Mouse (Mus musculus): ENCODE measurements around the gene Slc25a30. TPM values are rescaled to one million over a fixed set of nuclear protein-coding genes. Genes with fewer than 3 reads are reported as not detected.
A peak's percentile ranks its signal among the peaks of the same experiment; 100 is the strongest.

Slc25a30 gene
- polyA plus RNA-seq, 1 experiment from 2014 or later, result 3.6 TPM

DNA sequence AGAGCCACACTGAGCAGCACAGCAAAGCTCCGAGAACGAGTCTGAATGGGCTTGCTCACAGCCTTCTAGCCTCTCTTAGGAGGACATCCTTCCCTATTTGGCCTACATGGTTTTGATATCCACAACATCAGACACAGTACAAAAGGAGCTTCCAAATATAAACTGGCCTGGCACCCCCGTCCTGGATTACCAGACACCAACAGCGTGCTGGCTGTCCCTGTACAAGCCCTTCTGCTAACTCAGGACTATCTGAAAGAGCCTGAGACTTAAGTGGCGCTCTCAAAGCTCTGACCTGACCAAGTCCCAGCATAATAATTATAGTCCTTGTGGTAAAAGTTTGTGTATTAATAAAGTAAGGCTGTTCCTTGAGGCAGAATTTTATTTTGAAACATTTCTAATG lies 66.7 kb downstream of the Slc25a30 start:
- Histone ChIP-seq H3K9me3 (ENCODE audit: low read length) (no peaks in the 10 kb centered on the region), H3K36me3 (ENCODE audit: insufficient read depth, low read length) (peaks cover 30% of the 10 kb centered on the region), H3K4me1 (ENCODE audit: insufficient read depth, low read depth, low read length) (no peaks in the 10 kb centered on the region), H3K9ac (replicated peaks; ENCODE audit: low read depth) (no peak overlapping the region), H3K4me2 (replicated peaks; ENCODE audit: low read depth, low read length) (no peak overlapping the region), H3K27me3 (replicated peaks; ENCODE audit: insufficient read depth, low read length) (no peaks in the 10 kb centered on the region), H3K27ac (ENCODE audit: low read length) (no peak overlapping the region), H3K4me3 (ENCODE audit: low read depth, low read length) (no peak overlapping the region)
- no peak for TF ChIP-seq EP300 (IDR thresholded peaks at IDR 0.05)
- no peak for TF ChIP-seq CTCF (IDR thresholded peaks at IDR 0.05)
- 91% methylated on average over 5 of the region's 5 CpGs for WGBS
- ATAC-seq (no peak), DNase-seq (ENCODE audit: low spot score) (no peak)

DNA sequence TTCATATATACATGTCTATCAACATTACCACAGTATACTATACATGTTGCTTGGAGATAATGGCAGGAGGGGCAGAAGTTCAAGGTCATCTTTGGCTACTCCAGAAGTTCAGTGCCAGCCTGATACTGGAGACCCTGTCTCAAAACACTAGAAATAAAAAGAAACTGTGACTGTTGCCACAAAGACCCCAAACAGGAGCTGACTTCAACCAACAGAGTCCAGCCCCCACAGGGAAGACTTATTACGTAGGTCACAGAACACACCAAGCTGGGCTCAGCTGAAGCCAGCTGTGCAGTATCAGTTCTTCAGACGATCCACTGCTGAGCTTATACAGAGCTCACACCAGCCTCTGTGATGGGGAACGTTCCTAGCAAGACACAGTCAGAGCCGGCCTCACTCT lies 70.4 kb downstream of the Slc25a30 start:
- TF ChIP-seq EP300 (IDR thresholded peaks at IDR 0.05), result no peak
- no peak for TF ChIP-seq CTCF (IDR thresholded peaks at IDR 0.05)
- 92% methylated on average over 4 of the region's 4 CpGs for WGBS
- H3K9me3 ChIP-seq (ENCODE audit: low read length), result no peaks in the 10 kb centered on the region
- H3K27ac ChIP-seq (ENCODE audit: low read length), result no peak overlapping the region
- no peak overlapping the region for H3K4me3 ChIP-seq (ENCODE audit: low read depth, low read length)
- H3K4me2 ChIP-seq (replicated peaks; ENCODE audit: low read depth, low read length), result no peak overlapping the region
- H3K4me1 ChIP-seq (ENCODE audit: insufficient read depth, low read depth, low read length), result no peaks in the 10 kb centered on the region
- H3K9ac ChIP-seq (replicated peaks; ENCODE audit: low read depth), result no peak overlapping the region
- peaks cover 33% of the 10 kb centered on the region for H3K36me3 ChIP-seq (ENCODE audit: insufficient read depth, low read length)
- ATAC-seq, result no peak
- no peak for DNase-seq (ENCODE audit: low spot score)
- H3K27me3 ChIP-seq (replicated peaks; ENCODE audit: insufficient read depth, low read length), result no peaks in the 10 kb centered on the region

DNA sequence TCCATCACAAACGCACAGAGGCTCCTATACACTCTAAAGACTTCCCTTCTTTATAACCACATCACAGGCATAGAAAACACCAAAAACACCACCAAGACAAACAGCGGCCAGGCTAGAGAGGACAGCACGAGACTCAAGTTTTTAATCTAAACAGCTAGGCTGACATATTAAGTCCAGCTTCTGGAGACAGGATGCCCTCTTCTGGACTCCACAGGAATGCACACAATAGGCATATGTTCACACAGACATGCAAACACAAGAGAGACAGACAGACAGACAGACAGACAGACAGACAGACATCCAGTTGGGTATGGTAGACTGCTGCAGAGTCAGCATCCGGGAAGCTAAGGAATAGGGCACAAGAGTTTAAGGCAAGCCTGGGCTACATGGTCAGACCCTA lies 73.2 kb downstream of the Slc25a30 start:
- DNase-seq (ENCODE audit: low spot score), result no peak
- no peak overlapping the region for H3K9ac ChIP-seq (replicated peaks; ENCODE audit: low read depth)
- no peaks in the 10 kb centered on the region for H3K9me3 ChIP-seq (ENCODE audit: low read length)
- 78% methylated on average over 4 of the region's 4 CpGs for WGBS
- H3K4me1 ChIP-seq (ENCODE audit: insufficient read depth, low read depth, low read length), result no peaks in the 10 kb centered on the region
- H3K27ac ChIP-seq (ENCODE audit: low read length), result no peak overlapping the region
- no peak overlapping the region for H3K4me3 ChIP-seq (ENCODE audit: low read depth, low read length)
- peaks cover 26% of the 10 kb centered on the region for H3K36me3 ChIP-seq (ENCODE audit: insufficient read depth, low read length)
- no peak overlapping the region for H3K4me2 ChIP-seq (replicated peaks; ENCODE audit: low read depth, low read length)
- ATAC-seq, result no peak
- H3K27me3 ChIP-seq (replicated peaks; ENCODE audit: insufficient read depth, low read length), result no peaks in the 10 kb centered on the region
- TF ChIP-seq EP300 (IDR thresholded peaks at IDR 0.05), result no peak
- TF ChIP-seq CTCF (IDR thresholded peaks at IDR 0.05), result peak; percentile 46

DNA sequence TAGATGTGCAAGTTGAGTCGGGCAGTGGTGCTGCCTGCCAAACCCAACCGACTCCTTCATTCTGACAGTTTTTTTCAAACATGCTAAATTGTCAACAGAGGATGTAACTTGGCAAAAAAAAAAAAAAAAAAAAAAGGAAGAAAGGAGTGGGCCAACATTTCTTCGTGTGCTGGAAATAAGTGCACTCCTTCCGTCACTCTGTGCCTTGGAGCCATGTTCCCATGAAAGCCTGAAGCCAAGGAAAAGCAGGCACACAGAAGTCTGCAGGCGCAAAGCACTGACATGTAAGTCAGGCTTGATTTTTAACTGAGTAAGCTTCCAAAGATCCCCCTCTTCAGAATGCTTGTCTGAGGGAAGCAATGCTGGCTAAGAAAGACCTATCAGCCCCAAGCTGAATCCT lies 74.2 kb downstream of the Slc25a30 start:
- H3K4me1 ChIP-seq (ENCODE audit: insufficient read depth, low read depth, low read length), result no peaks in the 10 kb centered on the region
- no peak overlapping the region for H3K4me2 ChIP-seq (replicated peaks; ENCODE audit: low read depth, low read length)
- no peaks in the 10 kb centered on the region for H3K9me3 ChIP-seq (ENCODE audit: low read length)
- peaks cover 23% of the 10 kb centered on the region for H3K36me3 ChIP-seq (ENCODE audit: insufficient read depth, low read length)
- H3K9ac ChIP-seq (replicated peaks; ENCODE audit: low read depth), result no peak overlapping the region
- WGBS, result 64% methylated on average over 5 of the region's 5 CpGs
- no peak for TF ChIP-seq CTCF (IDR thresholded peaks at IDR 0.05)
- no peak for TF ChIP-seq EP300 (IDR thresholded peaks at IDR 0.05)
- no peak overlapping the region for H3K4me3 ChIP-seq (ENCODE audit: low read depth, low read length)
- DNase-seq (ENCODE audit: low spot score) (no peak), ATAC-seq (no peak)
- no peaks in the 10 kb centered on the region for H3K27me3 ChIP-seq (replicated peaks; ENCODE audit: insufficient read depth, low read length)
- H3K27ac ChIP-seq (ENCODE audit: low read length), result no peak overlapping the region

DNA sequence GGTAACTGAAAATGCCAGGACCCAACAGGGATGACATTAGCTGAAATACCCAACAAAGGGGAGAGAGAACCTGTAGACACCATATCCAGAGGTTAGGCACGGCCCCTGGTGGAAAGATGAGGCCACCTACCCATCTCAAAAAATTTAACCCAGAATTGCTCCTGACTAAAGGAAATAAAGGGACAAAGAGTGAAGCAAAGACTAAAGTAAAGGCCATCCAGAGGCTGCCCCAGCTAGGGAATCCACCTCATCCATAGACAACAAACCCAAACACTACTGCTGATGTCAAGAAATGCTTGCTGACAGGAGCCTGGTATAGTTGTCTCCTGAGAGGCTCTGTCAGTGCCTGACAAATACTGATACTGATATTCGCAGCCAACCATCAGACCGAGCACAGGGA lies 75.1 kb downstream of the Slc25a30 start:
- Histone ChIP-seq H3K9me3 (ENCODE audit: low read length) (no peaks in the 10 kb centered on the region), H3K9ac (replicated peaks; ENCODE audit: low read depth) (no peak overlapping the region), H3K4me2 (replicated peaks; ENCODE audit: low read depth, low read length) (no peak overlapping the region), H3K36me3 (ENCODE audit: insufficient read depth, low read length) (peaks cover 22% of the 10 kb centered on the region), H3K4me3 (ENCODE audit: low read depth, low read length) (no peak overlapping the region), H3K4me1 (ENCODE audit: insufficient read depth, low read depth, low read length) (no peaks in the 10 kb centered on the region), H3K27me3 (replicated peaks; ENCODE audit: insufficient read depth, low read length) (no peaks in the 10 kb centered on the region), H3K27ac (ENCODE audit: low read length) (no peak overlapping the region)
- no peak for DNase-seq (ENCODE audit: low spot score)
- TF ChIP-seq CTCF (IDR thresholded peaks at IDR 0.05), result no peak
- TF ChIP-seq EP300 (IDR thresholded peaks at IDR 0.05), result no peak
- 98% methylated on average over 3 of the region's 3 CpGs for WGBS
- no peak for ATAC-seq

Other genes starting within 250 kb of the Slc25a30 start
- gene Spert, start 193.9 kb downstream of the Slc25a30 start, polyA plus RNA-seq (2015; fragmentation: Nextera tagmentation; extraction: Ambion mirVana), result not detected in 2 replicates
- gene Erich6b, start 144.8 kb downstream of the Slc25a30 start, polyA plus RNA-seq (2015; fragmentation: Nextera tagmentation; extraction: Ambion mirVana), result not detected in 2 replicates
- 12.8 and 13.4 TPM in 2 replicates for gene Cog3, start 32.5 kb downstream of the Slc25a30 start, polyA plus RNA-seq (2015; fragmentation: Nextera tagmentation; extraction: Ambion mirVana)
- gene Tpt1, start 58.1 kb upstream of the Slc25a30 start, polyA plus RNA-seq (2015; fragmentation: Nextera tagmentation; extraction: Ambion mirVana), result 1,257 and 1,264 TPM in 2 replicates
- gene Kctd4, start 168.0 kb upstream of the Slc25a30 start, polyA plus RNA-seq (2015; fragmentation: Nextera tagmentation; extraction: Ambion mirVana), result 0.21 and 0.24 TPM in 2 replicates
- 21.4 and 21.7 TPM in 2 replicates for gene Gtf2f2, start 223.8 kb upstream of the Slc25a30 start, polyA plus RNA-seq (2015; fragmentation: Nextera tagmentation; extraction: Ambion mirVana)

All from lung, postnatal 0 days (tissue).